Mouse (Mus musculus) brain, embryonic 14.5 days (tissue): ENCODE measurements around the gene Gm12248.

ENCODE experiments used
- CTCF ChIP-seq: fragments of 200-500 bp; IDR thresholded peaks from 2 replicates; pipeline ENCODE4 v1.5.1; 2012; ENCODE audit warnings: inconsistent platforms, mild to moderate bottlenecking, moderate library complexity, borderline replicate concordance; ENCODE audit not compliant: insufficient read depth, insufficient read length; ENCODE audit errors: extremely low read depth
- POLR2A ChIP-seq: fragments of 200-500 bp; IDR thresholded peaks from 2 replicates; pipeline ENCODE4 v1.6.1; 2012; ENCODE audit warnings: mild to moderate bottlenecking, inconsistent platforms, borderline replicate concordance; ENCODE audit not compliant: poor library complexity, insufficient read depth, insufficient read length, severe bottlenecking; ENCODE audit errors: extremely low read depth

DNA sequence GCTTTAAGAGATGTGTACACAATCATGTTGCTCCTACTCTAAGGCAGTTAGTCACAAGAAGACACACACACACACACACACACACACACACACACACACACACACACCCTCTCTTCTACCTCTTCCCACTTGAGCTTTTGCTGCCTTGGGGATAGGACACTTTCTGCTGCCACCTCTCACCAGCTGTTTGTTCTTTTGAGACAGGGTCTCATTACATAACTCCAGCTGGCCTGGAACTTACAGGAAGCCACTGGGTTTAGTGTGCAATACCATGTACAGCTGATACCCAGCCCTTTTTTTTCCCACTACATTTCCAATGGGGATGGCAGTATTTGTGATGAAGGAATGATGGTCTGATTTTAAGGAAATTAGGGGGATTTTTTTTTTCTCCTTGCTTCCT is 42.4 kb upstream of the Gm12248 start:
- TF ChIP-seq CTCF (no peak), POLR2A (no peak)
